Mouse (Mus musculus) CH12.LX (cell line): ENCODE results near the gene Pcdh17. TPM values are rescaled to one million over a fixed set of nuclear protein-coding genes. Genes with fewer than 3 reads are reported as not detected.

Experiments
- DNase-seq: peaks from one replicate; pipeline ENCODE4 v3.0.0-alpha.2; 2013; ENCODE audit errors: extremely low read depth
- H3K27ac ChIP-seq: 2 replicates; pipeline ENCODE4 v1.5.1; 2012; ENCODE audit warnings: low read depth, mild to moderate bottlenecking, control low read depth, moderate library complexity; ENCODE audit not compliant: insufficient read depth
- H3K27me3 ChIP-seq: replicated peaks from 2 replicates; pipeline ENCODE3; 2012; ENCODE audit warnings: inconsistent platforms
- H3K36me3 ChIP-seq, 2 experiments: replicated peaks in 1 of 2; 2 replicates each; pipeline versions ENCODE3 to v1.6.1; 2012; ENCODE audit warnings: inconsistent platforms in 1 of 2, low read length in 1 of 2, mild to moderate bottlenecking in 1 of 2, mixed read lengths in 1 of 2, moderate library complexity in 1 of 2; ENCODE audit not compliant: control insufficient read depth in 1 of 2, insufficient read depth in 1 of 2
- H3K4me1 ChIP-seq, 2 experiments: 2 replicates each; pipeline ENCODE4 v1.6.1; 2012; ENCODE audit warnings: inconsistent platforms in 1 of 2, moderate library complexity in 1 of 2; ENCODE audit not compliant: insufficient read depth in 2 of 2, control insufficient read depth in 1 of 2
- H3K4me2 ChIP-seq: 2 replicates; pipeline ENCODE4 v1.6.1; 2012; ENCODE audit warnings: low read depth, mild to moderate bottlenecking, control low read depth; ENCODE audit not compliant: poor library complexity, insufficient read depth, severe bottlenecking
- H3K4me3 ChIP-seq, 3 experiments: fragments of 150-350 bp in 1 of 3; sonication (generic) in 1 of 3; replicated peaks in 1 of 3; 2 replicates each; pipeline versions ENCODE3 to v1.5.1; 2011 to 2012; ENCODE audit warnings: low read depth in 2 of 3, low read length in 2 of 3, mild to moderate bottlenecking in 2 of 3, moderate library complexity in 2 of 3, control low read depth in 1 of 3, improper control_type of control experiment in 1 of 3, inconsistent platforms in 1 of 3, mixed read lengths in 1 of 3; ENCODE audit not compliant: poor library complexity in 1 of 3
- H3K79me2 ChIP-seq: replicated peaks from 2 replicates; pipeline ENCODE4 v1.6.1; 2012; ENCODE audit warnings: mild to moderate bottlenecking, moderate library complexity; ENCODE audit not compliant: control insufficient read depth, poor library complexity, insufficient read depth, severe bottlenecking; ENCODE audit errors: extremely low read depth
- H3K9ac ChIP-seq: 2 replicates; pipeline ENCODE4 v1.6.1; 2012; ENCODE audit warnings: low read depth, mild to moderate bottlenecking, control low read depth, moderate library complexity; ENCODE audit not compliant: insufficient read depth
- H3K9me3 ChIP-seq: replicated peaks from 2 replicates; pipeline ENCODE3; 2012; ENCODE audit warnings: low read length, inconsistent platforms, mixed read lengths
- BHLHE40 ChIP-seq: IDR thresholded peaks from 2 replicates; pipeline ENCODE4 v1.6.1; 2011; ENCODE audit warnings: mild to moderate bottlenecking, low read depth, low read length, improper control_type of control experiment
- CHD1 ChIP-seq: IDR thresholded peaks from 2 replicates; pipeline ENCODE4 v1.6.1; 2012; ENCODE audit warnings: low read depth, low read length, improper control_type of control experiment, inconsistent platforms
- CTCF ChIP-seq, 2 experiments: IDR thresholded peaks in 1 of 2; conservative IDR thresholded peaks in 1 of 2; 2 replicates each; pipeline ENCODE4 v1.5.1; 2011 to 2012; ENCODE audit warnings: low read depth in 2 of 2, low read length in 2 of 2, improper control_type of control experiment in 1 of 2, inconsistent platforms in 1 of 2, mild to moderate bottlenecking in 1 of 2, moderate library complexity in 1 of 2
- JUND ChIP-seq: conservative IDR thresholded peaks from 2 replicates; pipeline ENCODE4 v1.6.1; 2011; ENCODE audit warnings: low read depth, low read length, improper control_type of control experiment
- KAT2A ChIP-seq: IDR thresholded peaks from 2 replicates; pipeline ENCODE4 v1.6.1; 2012; ENCODE audit warnings: low read length, improper control_type of control experiment, inconsistent platforms; ENCODE audit not compliant: insufficient replicate concordance
- MAX ChIP-seq: IDR thresholded peaks from 2 replicates; pipeline ENCODE4 v1.6.1; 2011; ENCODE audit warnings: low read length, improper control_type of control experiment
- PAX5 ChIP-seq: IDR thresholded peaks from 2 replicates; pipeline ENCODE4 v1.6.1; 2012; ENCODE audit warnings: low read length, inconsistent platforms, mixed read lengths
- RAD21 ChIP-seq: IDR thresholded peaks from 2 replicates; pipeline ENCODE4 v1.6.1; 2011; ENCODE audit warnings: low read depth, mild to moderate bottlenecking, low read length, improper control_type of control experiment, moderate library complexity
- RCOR1 ChIP-seq: conservative IDR thresholded peaks from 2 replicates; pipeline ENCODE4 v1.6.1; 2012; ENCODE audit warnings: low read depth, mild to moderate bottlenecking, inconsistent platforms, low read length, improper control_type of control experiment
- SIN3A ChIP-seq: IDR thresholded peaks from 2 replicates; pipeline ENCODE4 v1.6.1; 2012; ENCODE audit warnings: low read length, improper control_type of control experiment, inconsistent platforms
- TCF12 ChIP-seq: IDR thresholded peaks from 2 replicates; pipeline ENCODE4 v1.6.1; 2014; ENCODE audit warnings: low read depth, mild to moderate bottlenecking, inconsistent platforms, low read length, improper control_type of control experiment
- USF2 ChIP-seq: conservative IDR thresholded peaks from 2 replicates; pipeline ENCODE4 v1.6.1; 2011; ENCODE audit warnings: low read depth, low read length, improper control_type of control experiment
- ZKSCAN1 ChIP-seq: IDR thresholded peaks from 2 replicates; pipeline ENCODE4 v1.6.1; 2012; ENCODE audit warnings: low read depth, inconsistent platforms, low read length, improper control_type of control experiment, borderline replicate concordance
- ZMIZ1 ChIP-seq: IDR thresholded peaks from 2 replicates; pipeline ENCODE4 v1.6.1; 2012; ENCODE audit warnings: low read depth, mild to moderate bottlenecking, inconsistent platforms, low read length, improper control_type of control experiment
- dilution Hi-C: fragments of 300-500 bp; cut with MboI; formaldehyde crosslinking; loops from 2 replicates; pipeline ENCODE4 v1.14.3; 2020; ENCODE audit warnings: low sequenced_read_pairs; ENCODE audit not compliant: extremely low pct_unique_long_range_greater_than_20kb, extremely low pct_ligation_motif_present
- in situ Hi-C: fragments of 300-500 bp; cut with MboI; formaldehyde crosslinking; loops from 3 replicates; pipeline ENCODE4 v1.14.3; 2019; ENCODE audit warnings: low sequenced_read_pairs, low pct_ligation_motif_present, low pct_unique_long_range_greater_than_20kb, mixed read lengths
- polyA plus RNA-seq: library from polyadenylated mRNA; unstranded; fragments of >175 nt; gene quantifications from 2 replicates; pipeline ENCODE4 v1.2.1, GENCODE M21; 2012; ENCODE audit warnings: low read depth; ENCODE audit not compliant: insufficient read length
- total RNA-seq, 2 experiments: library from RNA; depleted of rRNA; stranded (reverse); fragments of 300-350 nt in 1 of 2; fragments of >200 nt in 1 of 2; gene quantifications; 2 replicates each; pipeline ENCODE4 v1.2.3; 2012 to 2014

Pcdh17 gene
- total and polyA plus RNA-seq, 3 experiments: 0.19 to 0.85 (median 0.41) TPM

DNA sequence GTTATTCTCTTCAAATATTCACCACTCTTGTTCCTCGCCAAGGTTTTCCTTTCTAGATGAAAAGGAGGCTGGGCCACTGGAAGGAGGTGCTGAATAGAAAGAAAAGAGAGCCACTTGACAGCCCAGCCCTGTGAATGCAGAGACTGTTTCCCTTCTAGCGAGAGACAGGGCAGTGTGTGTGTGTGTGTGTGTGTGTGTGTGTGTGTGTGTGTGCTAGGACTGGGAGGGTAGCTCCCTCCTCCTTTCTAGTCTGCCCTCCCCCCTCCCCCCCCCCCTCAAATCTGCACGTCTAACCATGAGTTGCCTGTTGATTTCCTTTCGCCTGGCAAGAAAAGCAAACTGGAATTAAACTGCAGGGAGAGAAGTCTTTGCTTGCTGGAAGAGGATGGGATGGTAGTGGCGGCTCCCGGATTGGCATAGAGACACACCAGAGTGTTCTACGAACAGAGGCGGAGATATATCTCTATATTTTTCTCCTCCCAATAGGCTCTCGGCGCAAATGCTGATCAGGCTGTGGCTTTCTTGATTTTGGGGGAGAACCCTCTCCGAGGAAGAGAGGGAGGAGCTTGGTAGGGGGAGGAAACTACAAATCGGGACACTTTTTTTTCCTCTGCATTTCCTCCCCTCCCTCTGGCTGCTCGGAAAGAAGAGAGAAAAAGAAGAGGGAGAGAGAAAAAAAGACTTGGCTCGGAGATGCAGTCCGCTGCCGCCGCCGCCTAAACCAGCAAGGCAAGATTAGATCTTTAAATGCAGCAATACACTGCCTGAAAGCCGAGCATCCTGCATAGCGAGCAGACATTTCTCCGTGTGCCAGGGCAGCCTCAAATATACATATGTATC is 1.5 kb downstream of the Pcdh17 start:
- no peak overlapping the region for H3K4me2 ChIP-seq

DNA sequence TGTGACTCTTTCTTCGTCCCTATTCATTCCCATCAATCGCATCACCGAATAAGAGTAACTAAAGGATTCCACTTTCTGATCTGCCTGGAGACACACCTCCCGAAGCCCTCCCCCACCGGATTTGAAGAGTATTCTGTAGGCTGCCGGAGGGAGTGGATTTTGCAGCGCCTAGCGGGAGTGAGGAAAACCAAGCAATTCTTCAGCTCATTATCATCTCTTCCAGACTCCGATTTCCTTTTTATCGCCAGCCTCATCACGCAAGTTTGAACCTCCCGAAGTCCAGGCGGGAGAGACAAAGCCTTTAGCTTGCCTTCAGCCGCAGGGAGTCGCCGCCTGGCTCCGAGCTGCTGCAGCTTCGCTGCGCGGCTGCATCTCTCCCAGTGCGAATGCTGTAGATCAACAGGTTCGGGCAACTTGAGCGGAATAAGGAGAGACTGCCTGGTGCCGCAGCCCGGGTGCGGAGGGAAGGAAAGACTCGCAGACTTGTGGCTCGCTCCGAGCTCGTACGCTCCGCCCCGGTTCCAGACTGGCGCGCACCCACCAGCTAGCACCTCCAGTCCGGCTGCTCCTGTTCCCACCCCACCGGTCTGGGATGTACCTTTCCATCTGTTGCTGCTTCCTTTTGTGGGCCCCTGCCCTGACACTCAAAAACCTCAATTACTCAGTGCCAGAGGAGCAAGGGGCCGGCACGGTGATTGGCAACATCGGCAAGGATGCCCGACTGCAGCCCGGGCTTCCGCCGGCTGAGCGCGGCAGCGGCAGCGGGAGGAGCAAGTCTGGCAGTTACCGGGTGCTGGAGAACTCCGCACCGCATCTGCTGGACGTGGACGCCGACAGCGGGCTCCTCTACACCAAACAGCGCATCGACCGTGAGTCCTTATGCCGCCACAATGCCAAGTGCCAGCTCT is 2.4 kb downstream of the Pcdh17 start:
- no peaks in the 10 kb centered on the region for H3K79me2 ChIP-seq
- H3K4me1 ChIP-seq: no peaks in the 10 kb centered on the region
- dilution Hi-C loops (no loop called here), in situ Hi-C loops (loop anchor here (25.0 kb wide), 1 partner anchor 183 kb away; no protein-coding TSS in a partner anchor)
- no peak overlapping the region for H3K4me3 ChIP-seq
- no peak overlapping the region for H3K27ac ChIP-seq
- H3K9ac ChIP-seq: no peak overlapping the region
- H3K4me2 ChIP-seq: no peak overlapping the region
- no peak for DNase-seq
- peaks cover 43% of the 10 kb centered on the region for H3K9me3 ChIP-seq
- H3K36me3 ChIP-seq: no peaks in the 10 kb centered on the region
- TF ChIP-seq MAX: no peak
- TF ChIP-seq BHLHE40: no peak
- TF ChIP-seq CTCF (conservative IDR thresholded peaks at IDR 0.05 in 1 of 2, IDR thresholded peaks at IDR 0.05 in 1 of 2; ENCODE audit: low read depth in 2 of 2, low read length in 2 of 2): no peak
- no peak for TF ChIP-seq TCF12
- TF ChIP-seq CHD1: no peak
- no peak for TF ChIP-seq RAD21
- no peak for TF ChIP-seq SIN3A
- no peak for TF ChIP-seq PAX5
- TF ChIP-seq ZMIZ1: no peak
- TF ChIP-seq ZKSCAN1: no peak
- TF ChIP-seq JUND: no peak
- no peaks in the 10 kb centered on the region for H3K27me3 ChIP-seq

More for the DNA sequence above, 1.5 kb downstream of the Pcdh17 start:
- Histone ChIP-seq H3K9ac (no peak overlapping the region), H3K4me3 (no peak overlapping the region), H3K27me3 (no peaks in the 10 kb centered on the region), H3K27ac (no peak overlapping the region), H3K4me1 (no peaks in the 10 kb centered on the region), H3K79me2 (no peaks in the 10 kb centered on the region), H3K9me3 (peaks cover 43% of the 10 kb centered on the region), H3K36me3 (no peaks in the 10 kb centered on the region)
- no peak for DNase-seq
- dilution Hi-C loops: no loop called here
- in situ Hi-C loops: loop anchor here (25.0 kb wide), 1 partner anchor 183 kb away; no protein-coding TSS in a partner anchor
- TF ChIP-seq USF2 (no peak), RCOR1 (no peak), KAT2A (no peak), CTCF (conservative IDR thresholded peaks at IDR 0.05 in 1 of 2, IDR thresholded peaks at IDR 0.05 in 1 of 2; ENCODE audit: low read depth in 2 of 2, low read length in 2 of 2) (no peak)
